Mouse (Mus musculus): ENCODE data around the gene Cep112.

DNA sequence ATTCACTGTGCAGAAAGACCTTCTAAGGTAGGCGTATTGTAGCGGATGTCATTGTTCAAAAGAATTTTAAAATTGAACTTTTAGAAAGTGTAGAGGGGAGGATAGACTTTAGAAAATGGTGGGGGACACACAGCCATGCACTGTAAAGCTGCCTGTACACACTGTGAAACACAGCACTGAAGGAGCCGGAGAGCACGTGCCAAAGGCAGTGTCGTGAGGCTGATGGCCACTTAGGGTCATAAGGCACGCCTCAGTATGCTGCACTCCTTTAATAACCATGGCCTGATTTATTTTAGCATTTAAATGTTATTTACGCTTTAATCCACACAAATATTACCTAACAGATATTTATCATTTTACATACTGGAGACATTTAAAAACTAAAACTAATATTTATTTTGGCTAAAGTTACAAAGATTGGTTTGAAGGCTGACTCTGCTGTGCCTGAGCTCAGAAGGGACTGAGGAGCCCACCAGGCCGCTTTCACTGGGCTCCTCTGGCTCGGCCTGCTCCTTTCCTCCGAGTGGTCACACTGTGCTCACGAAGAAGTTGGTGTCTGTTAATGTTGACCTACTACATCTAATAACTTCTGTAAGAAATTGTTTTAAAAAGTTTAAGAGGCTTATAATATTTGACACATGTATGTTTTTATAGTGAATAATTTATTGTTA is 19.0 kb downstream of the Cep112 start:
- TF ChIP-seq POLR2A (IDR thresholded peaks at IDR 0.05; ENCODE audit: borderline replicate concordance, control insufficient read depth, low read depth, low read length) (no peak), CTCF (IDR thresholded peaks at IDR 0.05; ENCODE audit: control insufficient read depth, insufficient read depth, low read length) (no peak)

All from bone marrow, adult 2 months (tissue).